Mouse (Mus musculus): ENCODE measurements at regions not wholly inside any gene's neighbourhood (a gene's known extent, or its start where the extent isn't known, plus 50 kb on each side); places are given as distances from the start of the nearest gene placed in this dataset.

DNA sequence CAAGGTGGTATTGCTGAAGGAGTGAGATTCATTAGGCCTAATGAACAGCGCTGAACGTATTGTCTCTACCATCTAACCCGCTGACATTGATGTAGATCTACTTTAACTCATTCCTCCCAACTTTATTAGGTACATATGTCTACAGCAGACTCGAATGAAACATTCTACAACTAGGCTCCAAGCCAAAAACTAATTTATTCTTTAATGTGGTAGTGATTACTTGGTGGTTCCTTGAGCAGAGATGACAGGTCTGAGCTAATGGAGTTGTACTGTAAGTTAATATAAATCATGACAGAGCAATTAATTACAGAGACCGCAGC is 271.2 kb downstream of the Etnk1 start:
- ATAC-seq (ENCODE audit: low read depth) = no peak
- H3K4me1 ChIP-seq (ENCODE audit: control insufficient read depth, low read depth, low read length) = no peaks in the 10 kb centered on the region

DNA sequence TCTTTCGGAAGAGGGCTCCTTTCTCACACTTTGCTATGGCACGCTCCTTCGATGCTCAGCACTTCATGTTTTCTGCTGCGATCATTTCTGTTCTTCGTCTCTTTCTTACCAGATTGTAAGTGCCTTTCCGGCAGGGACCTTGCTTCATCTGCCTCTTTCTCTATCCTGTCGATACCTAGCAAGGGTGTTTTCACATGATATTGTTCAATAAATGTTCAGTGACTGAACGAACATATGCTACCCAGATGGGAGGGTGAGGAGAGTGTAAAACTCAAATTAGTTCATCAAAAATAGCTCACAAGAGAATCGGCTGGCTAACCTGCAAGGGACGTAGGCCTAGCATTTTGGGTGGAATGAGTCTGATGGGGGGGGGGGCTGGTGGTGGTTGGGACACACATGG is 272.5 kb downstream of the Etnk1 start:
- Histone ChIP-seq H3K4me1 (ENCODE audit: control insufficient read depth, low read depth, low read length) (no peaks in the 10 kb centered on the region), H3K9me3 (replicated peaks; ENCODE audit: control insufficient read depth, low read length) (no peaks in the 10 kb centered on the region), H3K4me3 (ENCODE audit: low read depth, low read length) (no peak overlapping the region), H3K9ac (ENCODE audit: low read depth, low read length) (no peak overlapping the region), H3K36me3 (ENCODE audit: control insufficient read depth, insufficient read depth) (no peaks in the 10 kb centered on the region), H3K27ac (ENCODE audit: low read length) (no peak overlapping the region), H3K4me2 (ENCODE audit: low read depth, low read length) (no peak overlapping the region), H3K27me3 (ENCODE audit: control insufficient read depth, insufficient read depth, low read depth, low read length) (no peaks in the 10 kb centered on the region)
- WGBS (ENCODE audit: insufficient replicate concordance) = 75% methylated on average over 10 of the region's 10 CpGs
- ATAC-seq (ENCODE audit: low read depth) = no peak

More for the DNA sequence above, 271.2 kb downstream of the Etnk1 start:
- Histone ChIP-seq H3K36me3 (ENCODE audit: control insufficient read depth, insufficient read depth) (no peaks in the 10 kb centered on the region), H3K4me2 (ENCODE audit: low read depth, low read length) (no peak overlapping the region), H3K27me3 (ENCODE audit: control insufficient read depth, insufficient read depth, low read depth, low read length) (no peaks in the 10 kb centered on the region), H3K4me3 (ENCODE audit: low read depth, low read length) (no peak overlapping the region), H3K27ac (ENCODE audit: low read length) (no peak overlapping the region), H3K9ac (ENCODE audit: low read depth, low read length) (no peak overlapping the region), H3K9me3 (replicated peaks; ENCODE audit: control insufficient read depth, low read length) (no peaks in the 10 kb centered on the region)
- 71% methylated on average over 5 of the region's 5 CpGs for WGBS (ENCODE audit: insufficient replicate concordance)

DNA sequence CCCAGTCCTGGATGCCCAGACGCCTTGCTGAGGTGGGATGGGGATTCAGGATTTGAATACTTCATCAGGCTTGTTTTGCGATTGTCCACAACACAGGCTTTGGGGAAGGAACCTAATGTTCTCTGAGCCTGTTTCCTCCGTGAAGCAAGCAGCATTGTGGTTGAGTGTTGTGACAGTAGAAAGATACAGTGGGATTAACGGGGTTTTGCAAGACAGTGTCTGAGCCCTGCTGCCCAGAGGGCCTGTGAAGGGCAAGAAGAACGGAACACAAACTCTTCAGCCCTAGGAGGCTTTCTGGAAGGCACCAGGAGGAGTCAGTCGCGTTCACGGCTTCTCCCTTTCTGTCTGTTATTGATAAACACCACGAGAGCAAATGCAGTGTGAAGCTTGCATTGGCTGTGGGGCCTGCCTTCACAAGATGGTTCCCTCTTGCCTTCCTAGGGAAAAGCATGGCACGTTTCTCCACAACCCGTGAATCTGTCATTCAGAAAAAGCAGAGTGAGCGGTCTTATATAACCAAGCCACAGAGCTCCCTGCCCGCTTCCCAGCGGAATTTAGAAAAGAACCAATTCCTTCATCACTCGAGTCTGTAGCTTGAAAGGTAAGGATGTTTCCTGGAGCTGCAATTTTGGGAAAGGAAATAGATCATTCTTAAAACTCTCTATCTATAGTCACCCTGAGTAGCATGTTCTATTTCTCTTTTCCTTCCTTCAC is 273.4 kb downstream of the Etnk1 start:
- H3K9me3 ChIP-seq (replicated peaks; ENCODE audit: control insufficient read depth, low read length) = no peaks in the 10 kb centered on the region
- 0 out of 2 replicates have a peak, but pooled peaks have one; percentile 48 for ATAC-seq (ENCODE audit: low read depth)
- no peak overlapping the region for H3K4me3 ChIP-seq (ENCODE audit: low read depth, low read length)
- no peaks in the 10 kb centered on the region for H3K4me1 ChIP-seq (ENCODE audit: control insufficient read depth, low read depth, low read length)
- no peak overlapping the region for H3K27ac ChIP-seq (ENCODE audit: low read length)
- H3K27me3 ChIP-seq (ENCODE audit: control insufficient read depth, insufficient read depth, low read depth, low read length) = no peaks in the 10 kb centered on the region
- H3K36me3 ChIP-seq (ENCODE audit: control insufficient read depth, insufficient read depth) = no peaks in the 10 kb centered on the region
- no peak overlapping the region for H3K4me2 ChIP-seq (ENCODE audit: low read depth, low read length)
- H3K9ac ChIP-seq (ENCODE audit: low read depth, low read length) = no peak overlapping the region
- 56% methylated on average over 15 of the region's 15 CpGs for WGBS (ENCODE audit: insufficient replicate concordance)

DNA sequence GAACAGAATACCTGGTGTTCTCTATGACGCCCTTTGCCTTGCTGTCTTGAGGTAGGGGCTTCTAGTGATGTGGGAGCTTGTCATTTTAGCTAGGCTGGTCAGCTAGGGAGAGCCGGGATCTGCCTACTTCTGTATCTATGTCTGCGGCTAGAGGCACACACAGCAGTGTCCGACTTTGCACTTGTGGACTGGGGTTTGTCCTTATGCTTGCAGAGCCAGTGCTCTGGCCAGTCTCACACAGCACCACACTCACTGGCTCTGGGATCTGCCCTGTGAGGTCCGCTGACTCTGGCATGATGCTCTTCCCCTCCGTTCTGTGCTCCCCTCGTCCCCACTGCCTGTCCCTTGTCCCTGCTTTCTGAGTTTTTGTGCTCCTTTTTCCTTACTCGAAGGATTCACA is 275.3 kb downstream of the Etnk1 start:
- Histone ChIP-seq H3K4me3 (ENCODE audit: low read depth, low read length) (no peak overlapping the region), H3K4me2 (ENCODE audit: low read depth, low read length) (no peak overlapping the region), H3K27ac (ENCODE audit: low read length) (no peak overlapping the region), H3K9ac (ENCODE audit: low read depth, low read length) (no peak overlapping the region), H3K27me3 (ENCODE audit: control insufficient read depth, insufficient read depth, low read depth, low read length) (no peaks in the 10 kb centered on the region), H3K9me3 (replicated peaks; ENCODE audit: control insufficient read depth, low read length) (no peaks in the 10 kb centered on the region), H3K36me3 (ENCODE audit: control insufficient read depth, insufficient read depth) (no peaks in the 10 kb centered on the region), H3K4me1 (ENCODE audit: control insufficient read depth, low read depth, low read length) (no peaks in the 10 kb centered on the region)
- WGBS (ENCODE audit: insufficient replicate concordance) = 67% methylated on average over 8 of the region's 8 CpGs
- no peak for ATAC-seq (ENCODE audit: low read depth)

DNA sequence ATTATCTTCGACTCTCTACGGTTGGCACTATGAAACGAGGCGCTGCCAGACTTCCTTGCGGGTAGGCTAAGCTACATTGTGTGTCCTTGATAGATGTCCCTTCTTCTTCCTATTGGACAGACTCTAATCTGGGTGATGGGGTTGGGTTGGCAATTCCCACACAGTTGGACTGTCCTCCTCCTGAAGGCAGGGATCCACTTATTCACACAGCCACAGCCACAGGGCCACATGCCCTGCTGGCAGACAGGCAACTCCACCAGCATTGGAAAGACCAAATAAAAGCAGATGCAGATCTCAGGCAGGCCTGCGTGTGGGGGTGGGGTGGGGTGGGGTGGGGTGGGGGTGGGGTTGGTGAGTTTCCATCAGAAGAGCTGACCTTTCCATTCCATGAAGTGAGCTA is 276.4 kb downstream of the Etnk1 start:
- Histone ChIP-seq H3K4me3 (ENCODE audit: low read depth, low read length) (no peak overlapping the region), H3K27ac (ENCODE audit: low read length) (no peak overlapping the region), H3K9me3 (replicated peaks; ENCODE audit: control insufficient read depth, low read length) (no peaks in the 10 kb centered on the region), H3K27me3 (ENCODE audit: control insufficient read depth, insufficient read depth, low read depth, low read length) (no peaks in the 10 kb centered on the region), H3K4me2 (ENCODE audit: low read depth, low read length) (no peak overlapping the region), H3K9ac (ENCODE audit: low read depth, low read length) (no peak overlapping the region), H3K4me1 (ENCODE audit: control insufficient read depth, low read depth, low read length) (no peaks in the 10 kb centered on the region), H3K36me3 (ENCODE audit: control insufficient read depth, insufficient read depth) (no peaks in the 10 kb centered on the region)
- ATAC-seq (ENCODE audit: low read depth) = no peak
- 76% methylated on average over 5 of the region's 6 CpGs for WGBS (ENCODE audit: insufficient replicate concordance)

DNA sequence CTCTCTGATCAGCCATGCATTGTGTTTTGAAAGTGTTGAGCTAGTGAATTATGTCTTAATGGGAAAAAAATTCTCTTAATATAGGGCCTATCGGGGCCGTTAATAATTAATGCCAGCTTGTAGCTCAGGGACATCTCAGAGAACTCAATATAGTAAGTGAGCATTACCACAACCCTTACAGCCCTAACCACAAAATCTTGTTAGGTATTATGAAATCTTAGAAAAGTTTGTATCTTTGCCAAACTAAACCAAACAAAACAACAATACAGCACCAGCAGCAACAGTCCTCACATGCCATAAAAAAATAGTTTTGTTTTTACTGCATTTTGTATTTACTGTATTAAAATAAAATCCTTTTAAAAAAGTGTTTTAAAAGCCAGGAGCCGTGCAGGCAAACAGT is 277.8 kb downstream of the Etnk1 start:
- ATAC-seq (ENCODE audit: low read depth) = no peak
- Histone ChIP-seq H3K4me2 (ENCODE audit: low read depth, low read length) (no peak overlapping the region), H3K9ac (ENCODE audit: low read depth, low read length) (no peak overlapping the region), H3K9me3 (replicated peaks; ENCODE audit: control insufficient read depth, low read length) (no peaks in the 10 kb centered on the region), H3K27ac (ENCODE audit: low read length) (no peak overlapping the region), H3K4me3 (ENCODE audit: low read depth, low read length) (no peak overlapping the region), H3K36me3 (ENCODE audit: control insufficient read depth, insufficient read depth) (no peaks in the 10 kb centered on the region), H3K27me3 (ENCODE audit: control insufficient read depth, insufficient read depth, low read depth, low read length) (no peaks in the 10 kb centered on the region), H3K4me1 (ENCODE audit: control insufficient read depth, low read depth, low read length) (no peaks in the 10 kb centered on the region)
- 64% methylated on average over 3 of the region's 3 CpGs for WGBS (ENCODE audit: insufficient replicate concordance)

DNA sequence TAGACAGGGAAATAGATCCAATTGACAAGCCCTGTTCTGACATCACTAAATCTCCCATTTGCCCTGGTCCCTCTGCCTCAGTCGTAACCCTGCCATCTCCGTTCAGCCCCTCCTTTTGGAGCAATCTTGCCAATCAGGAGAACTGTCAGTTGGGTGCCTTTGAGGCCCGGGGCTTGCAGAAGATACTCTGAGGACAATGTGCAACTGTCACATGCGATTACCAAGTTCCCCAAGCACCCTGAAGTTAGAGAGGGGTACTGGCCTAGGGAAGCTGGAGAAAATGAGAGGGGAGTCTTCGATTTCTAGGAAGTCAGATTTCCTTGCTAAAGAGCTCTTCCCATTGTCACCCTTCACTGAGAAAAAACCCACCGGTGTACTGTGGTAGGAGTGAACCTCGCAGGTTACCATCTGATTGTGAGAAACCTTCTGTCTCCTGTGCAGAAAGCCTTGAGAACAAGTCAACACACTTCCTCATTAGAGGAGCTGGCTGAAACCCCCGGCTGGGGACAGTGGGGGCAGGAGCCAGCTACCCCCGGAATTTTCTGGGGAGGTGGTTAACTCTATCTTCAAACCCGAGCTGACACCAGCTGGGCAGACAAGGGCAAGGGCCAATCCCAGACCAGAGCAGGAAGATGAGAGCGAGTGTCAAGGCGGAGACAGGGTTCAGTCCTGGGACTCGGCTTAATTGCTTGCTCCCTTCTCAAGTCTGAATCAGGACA is 279.0 kb downstream of the Etnk1 start:
- no peaks in the 10 kb centered on the region for H3K4me1 ChIP-seq (ENCODE audit: control insufficient read depth, low read depth, low read length)
- no peak overlapping the region for H3K9ac ChIP-seq (ENCODE audit: low read depth, low read length)
- ATAC-seq (ENCODE audit: low read depth) = no peak
- no peaks in the 10 kb centered on the region for H3K9me3 ChIP-seq (replicated peaks; ENCODE audit: control insufficient read depth, low read length)
- H3K27me3 ChIP-seq (ENCODE audit: control insufficient read depth, insufficient read depth, low read depth, low read length) = no peaks in the 10 kb centered on the region
- H3K36me3 ChIP-seq (ENCODE audit: control insufficient read depth, insufficient read depth) = no peaks in the 10 kb centered on the region
- no peak overlapping the region for H3K27ac ChIP-seq (ENCODE audit: low read length)
- no peak overlapping the region for H3K4me3 ChIP-seq (ENCODE audit: low read depth, low read length)
- WGBS (ENCODE audit: insufficient replicate concordance) = 53% methylated on average over 13 of the region's 13 CpGs
- H3K4me2 ChIP-seq (ENCODE audit: low read depth, low read length) = no peak overlapping the region

DNA sequence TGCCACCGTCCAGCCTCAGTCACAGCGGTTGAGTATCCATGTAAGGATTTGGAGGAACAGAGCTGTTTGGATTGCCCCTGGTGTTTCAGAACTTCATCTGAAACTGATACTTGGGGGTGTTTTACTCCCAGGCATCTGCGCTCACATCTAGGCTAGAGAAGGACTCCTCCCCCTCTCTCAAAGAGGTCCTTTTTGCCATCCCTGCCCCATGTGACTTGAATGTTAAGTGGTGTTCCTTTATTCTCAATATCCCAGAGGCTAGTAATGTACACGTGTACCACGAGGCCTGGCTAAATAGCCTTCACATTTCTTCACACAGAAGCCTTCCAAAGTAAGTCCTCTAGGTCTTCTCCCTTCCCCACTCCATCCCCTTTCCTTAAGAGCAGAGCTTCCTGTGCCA is 280.0 kb downstream of the Etnk1 start:
- H3K4me2 ChIP-seq (ENCODE audit: low read depth, low read length) = no peak overlapping the region
- no peaks in the 10 kb centered on the region for H3K27me3 ChIP-seq (ENCODE audit: control insufficient read depth, insufficient read depth, low read depth, low read length)
- no peaks in the 10 kb centered on the region for H3K4me1 ChIP-seq (ENCODE audit: control insufficient read depth, low read depth, low read length)
- WGBS (ENCODE audit: insufficient replicate concordance) = 69% methylated on average over 5 of the region's 5 CpGs
- no peak overlapping the region for H3K4me3 ChIP-seq (ENCODE audit: low read depth, low read length)
- H3K9ac ChIP-seq (ENCODE audit: low read depth, low read length) = no peak overlapping the region
- no peaks in the 10 kb centered on the region for H3K9me3 ChIP-seq (replicated peaks; ENCODE audit: control insufficient read depth, low read length)
- H3K27ac ChIP-seq (ENCODE audit: low read length) = no peak overlapping the region
- no peak for ATAC-seq (ENCODE audit: low read depth)
- no peaks in the 10 kb centered on the region for H3K36me3 ChIP-seq (ENCODE audit: control insufficient read depth, insufficient read depth)

DNA sequence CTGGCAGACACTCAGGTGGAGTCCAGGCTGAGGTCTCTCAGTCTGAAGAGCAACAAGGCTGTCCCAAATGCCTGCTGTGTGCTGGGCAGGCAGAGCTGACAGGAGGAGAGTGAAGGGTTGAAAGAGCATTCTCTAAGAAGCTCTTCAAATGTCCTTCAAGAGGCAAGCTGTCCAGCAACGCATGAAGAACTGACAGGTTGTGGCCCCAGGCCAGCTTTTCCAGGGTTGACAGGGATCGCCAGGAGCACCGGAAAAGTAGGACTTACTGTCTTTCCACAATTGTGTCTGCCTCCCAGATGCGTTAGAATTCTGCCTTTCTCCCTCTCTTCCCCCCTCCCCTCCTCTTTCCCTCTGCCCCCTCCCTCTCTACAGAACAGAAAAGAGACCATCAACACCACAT is 282.1 kb downstream of the Etnk1 start:
- Histone ChIP-seq H3K9me3 (replicated peaks; ENCODE audit: control insufficient read depth, low read length) (no peaks in the 10 kb centered on the region), H3K27me3 (ENCODE audit: control insufficient read depth, insufficient read depth, low read depth, low read length) (no peaks in the 10 kb centered on the region), H3K4me3 (ENCODE audit: low read depth, low read length) (no peak overlapping the region), H3K36me3 (ENCODE audit: control insufficient read depth, insufficient read depth) (no peaks in the 10 kb centered on the region), H3K4me2 (ENCODE audit: low read depth, low read length) (no peak overlapping the region), H3K4me1 (ENCODE audit: control insufficient read depth, low read depth, low read length) (no peaks in the 10 kb centered on the region), H3K27ac (ENCODE audit: low read length) (no peak overlapping the region), H3K9ac (ENCODE audit: low read depth, low read length) (no peak overlapping the region)
- 62% methylated on average over 4 of the region's 4 CpGs for WGBS (ENCODE audit: insufficient replicate concordance)
- no peak for ATAC-seq (ENCODE audit: low read depth)

Measured in liver, embryonic 16.5 days (tissue).